Mouse (Mus musculus) Patski (cell line): Measurements from ENCODE around the gene 9030624G23Rik. TPM values are rescaled to one million over a fixed set of nuclear protein-coding genes. Genes with fewer than 3 reads are reported as not detected.
"Not testable (repeated sequence)": the region's sequence is repeated elsewhere in the genome, so short reads cannot be mapped to it uniquely, and the experiment has no call there.

Source experiments
- ATAC-seq: fragments of 100-300 bp; one replicate; pipeline ENCODE4 v1.8.0; 2021
- CTCF ChIA-PET: fragments of 350-600 bp; sonication (Branson Sonifier 250); formaldehyde crosslinking; loops from one replicate; lab custom pipeline; 2022; ENCODE audit warnings: inconsistent platforms; lab: Charles Lee
- POLR2A ChIA-PET: fragments of 350-600 bp; sonication (Branson Sonifier 250); formaldehyde crosslinking; loops from one replicate; lab custom pipeline; 2022; ENCODE audit warnings: antibody characterized with exemption, inconsistent platforms; lab: Charles Lee
- DNase-seq: peaks from one replicate; pipeline ENCODE4 v3.0.0-alpha.2; 2011; ENCODE audit warnings: low read depth, low spot score
- H3K27me3 ChIP-seq: fragments of 371-371 bp; one replicate; pipeline ENCODE4 v1.5.1; 2021
- in situ Hi-C: fragments of 300-500 bp; cut with MboI; formaldehyde crosslinking; loops from 3 replicates; pipeline ENCODE4 v1.11.1; 2018; ENCODE audit warnings: low pct_unique_long_range_greater_than_20kb, mixed read lengths
- polyA plus RNA-seq: library from polyadenylated mRNA; unstranded; gene quantifications from one replicate; pipeline ENCODE4 v1.2.3, GENCODE M21; 2021

Gene 9030624G23Rik
- 1.1 TPM for polyA plus RNA-seq

DNA sequence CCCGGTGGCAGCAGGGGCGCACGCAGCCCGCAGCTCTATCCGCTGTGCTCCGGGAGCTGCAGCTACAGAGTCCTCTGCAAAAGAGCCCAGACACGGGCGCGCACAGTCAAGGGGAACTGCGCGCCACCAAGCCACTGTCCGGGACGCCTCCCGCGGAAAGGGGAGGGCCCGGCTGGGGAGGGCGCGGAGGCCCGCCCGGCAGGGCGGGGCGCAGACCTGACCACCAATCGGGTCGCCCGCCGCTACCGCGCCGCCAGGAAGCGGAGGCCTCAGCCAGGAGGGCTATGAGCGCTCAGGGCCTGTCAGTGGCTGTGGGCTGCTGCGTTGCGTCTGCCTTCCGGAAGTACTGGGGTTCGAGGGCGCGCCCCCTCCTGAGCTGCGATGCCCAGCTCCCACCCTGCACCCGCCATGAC is at the start of gene 9030624G23Rik:
Gene 9030624G23Rik (minus strand): TSS at position 139 of the 413 bp plus-strand sequence.
- H3K27me3 ChIP-seq, in situ Hi-C loops, POLR2A ChIA-PET, CTCF ChIA-PET, ATAC-seq, DNase-seq: not testable (repeated sequence)

DNA sequence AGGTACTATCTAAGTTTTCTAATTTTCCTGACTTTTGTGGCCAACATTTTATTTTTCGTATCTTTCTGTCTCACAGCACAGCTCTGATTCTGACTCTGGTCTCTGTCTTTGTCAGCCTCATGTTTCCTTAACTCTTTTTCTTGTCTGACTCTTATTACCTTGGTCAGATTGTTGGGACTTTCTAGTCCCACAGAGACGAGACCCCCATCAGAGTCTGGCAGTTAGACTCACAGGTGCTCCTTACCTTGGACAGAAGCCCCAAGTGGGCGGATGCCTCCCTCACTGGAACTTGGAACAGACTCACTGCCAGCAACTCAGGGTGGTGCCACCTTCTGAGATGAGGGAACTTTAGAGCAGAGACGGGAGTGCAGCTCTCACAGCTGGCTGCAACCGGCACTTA is 13.9 kb downstream of the 9030624G23Rik start:
- DNase-seq, result not testable (repeated sequence)

More for the DNA sequence above, 13.9 kb downstream of the 9030624G23Rik start:
- ATAC-seq, H3K27me3 ChIP-seq, POLR2A ChIA-PET, in situ Hi-C loops, CTCF ChIA-PET: not testable (repeated sequence)
